Comparison of ENCODE assay signal across 8 mouse cellular contexts in the genomic region with DNA sequence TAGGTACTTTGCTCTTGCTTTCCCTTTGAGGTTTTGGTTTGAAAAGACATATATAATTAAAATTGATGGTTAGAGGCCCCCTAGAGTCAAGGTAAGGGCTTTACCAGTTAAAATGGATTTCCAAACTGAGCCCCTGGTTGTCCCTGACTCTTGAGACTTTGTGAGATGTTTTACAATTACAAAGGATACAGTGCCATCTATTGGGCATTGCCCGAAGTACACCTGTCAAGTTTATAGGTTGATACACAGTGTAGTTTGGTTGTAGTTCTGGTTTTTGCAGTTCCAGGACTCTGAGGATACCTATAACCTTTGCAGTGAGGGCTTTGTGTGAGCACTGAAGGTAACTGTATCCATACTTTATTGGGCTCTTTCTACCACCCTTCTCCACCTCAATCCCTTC. TPM values are rescaled to one million over a fixed set of nuclear protein-coding genes. Genes with fewer than 3 reads are reported as not detected.
DNase-seq lines count a peak whose midpoint lies in the region; ATAC-seq and TF ChIP-seq lines count a peak whose summit lies in the region.
"Had no signal": no experiment of that assay in that cellular context is flagged by ENCODE, and none has a peak within 500 bp of the region (broad histone marks: within the 10 kb centered on the region; RNA-seq: fewer than 3 reads in every experiment).

No protein-coding gene starts in this region.

- TF ChIP-seq CTCF in kidney, postnatal 0 days (IDR thresholded peaks at IDR 0.05; ENCODE audit: low read depth): peak; percentile 78
- peak; percentile 77 for TF ChIP-seq CTCF in liver, postnatal 0 days (IDR thresholded peaks at IDR 0.05; ENCODE audit: low read depth)

- 15% methylated on average over 1 of the region's 1 CpGs for WGBS in kidney, postnatal 0 days
- WGBS in liver, postnatal 0 days (ENCODE audit: insufficient replicate concordance): 11% methylated on average over 1 of the region's 1 CpGs

- peak; percentile 43; the same call in 1 of the 2 replicates for ATAC-seq in kidney, postnatal 0 days (replicated peaks; ENCODE audit: low FRiP score, low read depth)
- no peak for ATAC-seq in liver, postnatal 0 days

- no peak overlapping the region for H3K9ac ChIP-seq in kidney, postnatal 0 days (ENCODE audit: low read depth, low read length)
- no peak overlapping the region for H3K9ac ChIP-seq in liver, postnatal 0 days (replicated peaks)

- H3K36me3 ChIP-seq in kidney, postnatal 0 days (ENCODE audit: insufficient read depth, low read length): peaks cover 4% of the 10 kb centered on the region
- H3K36me3 ChIP-seq in liver, postnatal 0 days (replicated peaks; ENCODE audit: insufficient read depth, low read length): no peaks in the 10 kb centered on the region; the same call in 1 of the 2 replicates

- H3K27me3 ChIP-seq in kidney, postnatal 0 days (ENCODE audit: insufficient read depth, low read length): no peaks in the 10 kb centered on the region
- H3K27me3 ChIP-seq in liver, postnatal 0 days (ENCODE audit: insufficient read depth, low read length): no peaks in the 10 kb centered on the region

- no peak overlapping the region for H3K27ac ChIP-seq in kidney, postnatal 0 days
- no peak overlapping the region for H3K27ac ChIP-seq in liver, postnatal 0 days (ENCODE audit: low read depth)

- DNase-seq in A20 (ENCODE audit: low read depth, low spot score): peak; percentile 74
- peak; percentile 67 to 85 for DNase-seq in CD8-positive naive resting alpha-beta T cell, adult 2 months (ENCODE audit: low read depth in 2 of 2, low spot score in 2 of 2)
- DNase-seq in cerebellum, adult 18-20 months: peak; percentile 62 to 72
- DNase-seq in frontal cortex, postnatal 25 days (ENCODE audit: low spot score in 2 of 2): peak; percentile 39 to 41
- peak; percentile 87 for DNase-seq in kidney, postnatal 0 days (ENCODE audit: low spot score)
- DNase-seq in liver, postnatal 0 days: peak; percentile 73
- DNase-seq in right cerebral cortex, postnatal 14 days: peak; percentile 72

- H3K4me3 ChIP-seq in kidney, postnatal 0 days (replicated peaks; ENCODE audit: low read depth, low read length): no peak overlapping the region
- no peak overlapping the region for H3K4me3 ChIP-seq in liver, postnatal 0 days (ENCODE audit: low read depth, low read length)
- H3K4me3 ChIP-seq: myocyte had no signal

- no peak overlapping the region for H3K4me2 ChIP-seq in kidney, postnatal 0 days (ENCODE audit: low read length)
- no peak overlapping the region for H3K4me2 ChIP-seq in liver, postnatal 0 days (ENCODE audit: low read depth, low read length)

- no peaks in the 10 kb centered on the region for H3K9me3 ChIP-seq in kidney, postnatal 0 days (replicated peaks; ENCODE audit: low read length)
- no peaks in the 10 kb centered on the region for H3K9me3 ChIP-seq in liver, postnatal 0 days (ENCODE audit: low read length)

- H3K4me1 ChIP-seq in kidney, postnatal 0 days (replicated peaks; ENCODE audit: insufficient read depth, low read length): peaks cover 11% of the 10 kb centered on the region; the same call in 1 of the 2 replicates
- H3K4me1 ChIP-seq in liver, postnatal 0 days (ENCODE audit: insufficient read depth): 0 out of 2 replicates have a peak, but pooled peaks cover 3% of the 10 kb centered on the region

- no peak for TF ChIP-seq EP300 in liver, postnatal 0 days (IDR thresholded peaks at IDR 0.05; ENCODE audit: low read depth)

RNA-seq across cellular contexts. Expression of a gene that starts 12.0 kb away (rescaled TPM):
- 14.1 and 14.6 TPM in 2 replicates for polyA plus RNA-seq in kidney, postnatal 0 days (2015; fragmentation: Nextera tagmentation; extraction: Ambion mirVana)
- polyA plus RNA-seq in liver, postnatal 0 days (2015; fragmentation: Nextera tagmentation; extraction: Ambion mirVana): 2.9 and 3.3 TPM in 2 replicates

RNA-seq across cellular contexts. Expression of a gene that starts 37.4 kb away (rescaled TPM):
- 317 and 329 TPM in 2 replicates for polyA plus RNA-seq in kidney, postnatal 0 days (2015; fragmentation: Nextera tagmentation; extraction: Ambion mirVana)
- polyA plus RNA-seq in liver, postnatal 0 days (2015; fragmentation: Nextera tagmentation; extraction: Ambion mirVana): 172 and 174 TPM in 2 replicates
